Mouse (Mus musculus) CH12F3 (cell line): ENCODE data around the gene Gm6169.
"Not testable (repeated sequence)": the region's sequence is repeated elsewhere in the genome, so short reads cannot be mapped to it uniquely, and the experiment has no call there.

Experiments used
- in situ Hi-C: fragments of 300-500 bp; cut with MboI; formaldehyde crosslinking; loops from 2 replicates; pipeline ENCODE4 v1.14.3; 2020; ENCODE audit warnings: low sequenced_read_pairs

The Gm6169 gene

GRCm38 (mm10) chr13:97070931-97071625, 28.0 kb downstream of the Gm6169 start:
- in situ Hi-C loops: no loop called here

GRCm38 (mm10) chr13:97068151-97068550, 30.9 kb downstream of the Gm6169 start:
- in situ Hi-C loops: no loop called here

- in situ Hi-C loops: no loop called here
Measured at GRCm38 (mm10) chr13:97067691-97068090, 31.3 kb downstream of the Gm6169 start.

- in situ Hi-C loops: no loop called here
Measured at GRCm38 (mm10) chr13:97066649-97067550, 32.1 kb downstream of the Gm6169 start, which contains the start of gene Fam169a. Fam169a (plus strand) TSS chr13:97067286.

- in situ Hi-C loops: not testable (repeated sequence)
Measured at GRCm38 (mm10) chr13:97064844-97065621, 34.0 kb downstream of the Gm6169 start.

- in situ Hi-C loops: no loop called here
Measured at GRCm38 (mm10) chr13:97064413-97064812, 34.6 kb downstream of the Gm6169 start.

- in situ Hi-C loops: no loop called here
Measured at GRCm38 (mm10) chr13:97063431-97063830, 35.6 kb downstream of the Gm6169 start.

GRCm38 (mm10) chr13:97062151-97062550, 36.9 kb downstream of the Gm6169 start:
- in situ Hi-C loops: no loop called here

GRCm38 (mm10) chr13:97060331-97060730, 38.7 kb downstream of the Gm6169 start:
- in situ Hi-C loops: no loop called here

- in situ Hi-C loops: no loop called here
Measured at GRCm38 (mm10) chr13:97059746-97060145, 39.3 kb downstream of the Gm6169 start.

- in situ Hi-C loops: no loop called here
Measured at GRCm38 (mm10) chr13:97057817-97058216, 41.2 kb downstream of the Gm6169 start.

GRCm38 (mm10) chr13:97053844-97054243, 45.2 kb downstream of the Gm6169 start:
- in situ Hi-C loops: no loop called here

- in situ Hi-C loops: no loop called here
Measured at GRCm38 (mm10) chr13:97052667-97053066, 46.4 kb downstream of the Gm6169 start.

- in situ Hi-C loops: no loop called here
Measured at GRCm38 (mm10) chr13:97051158-97051557, 47.9 kb downstream of the Gm6169 start.
